Mouse (Mus musculus) cerebellum, postnatal 14 days (tissue): ENCODE results near the gene Cnksr3.

Source experiments
- DNase-seq, 2 experiments: peaks; one replicate each; pipeline ENCODE4 v3.0.0; 2021; ENCODE audit warnings: mixed read lengths in 2 of 2

Cnksr3 gene

DNA sequence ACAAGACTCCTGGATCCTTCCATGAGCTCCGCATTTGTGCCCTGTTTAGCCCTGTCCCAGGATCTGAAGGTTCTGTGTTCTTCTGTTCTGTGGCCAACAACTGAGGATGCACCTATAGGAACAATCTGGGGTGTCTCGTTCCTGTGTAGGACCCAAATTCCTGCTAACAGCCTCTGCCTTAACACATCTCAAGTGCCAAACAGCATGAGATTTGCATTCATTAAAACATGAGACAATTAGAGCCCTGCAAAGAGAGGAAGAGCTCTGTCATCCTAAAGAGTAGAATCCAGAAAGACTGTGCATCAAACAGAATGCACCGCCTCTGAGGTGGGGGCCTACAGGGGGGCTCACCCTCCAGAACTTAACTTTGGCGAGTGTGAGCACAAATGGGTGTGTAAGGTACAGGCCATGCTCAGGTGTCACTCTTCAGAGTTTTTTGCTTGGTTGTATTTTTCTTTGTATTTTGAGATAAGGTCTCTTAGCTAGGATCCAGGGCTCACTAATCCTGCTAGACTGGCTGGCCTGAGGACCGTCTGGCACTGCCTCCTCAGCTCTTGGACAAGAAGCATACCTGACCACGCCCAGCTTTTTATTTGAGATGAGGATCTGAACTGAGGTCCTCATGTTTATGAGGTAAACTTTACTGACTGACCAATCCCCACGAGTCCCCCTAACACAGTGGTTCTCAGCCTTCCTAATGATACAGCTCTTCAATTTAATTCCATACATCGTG is 15.2 kb downstream of the Cnksr3 start:
- peak in 1 of 2 experiments; percentile 20 for DNase-seq

DNA sequence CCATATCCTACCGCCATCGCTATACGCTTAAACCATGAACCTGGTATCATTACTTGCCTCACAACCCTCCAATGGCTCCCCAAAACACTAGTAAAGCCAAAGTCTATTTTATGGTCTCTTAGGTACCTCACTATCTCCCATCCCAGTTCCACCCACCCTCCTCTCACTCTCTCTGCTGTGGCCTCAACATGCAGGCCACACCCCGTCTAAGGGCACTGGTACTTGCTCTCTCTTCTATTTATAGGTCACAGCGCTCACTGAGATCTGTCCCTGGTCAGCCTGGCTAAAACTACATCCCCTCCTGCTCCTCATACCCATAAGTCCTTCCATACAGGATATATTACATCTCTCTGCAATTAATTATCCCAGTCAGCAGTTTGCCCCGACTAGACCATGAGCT is 16.1 kb downstream of the Cnksr3 start:
- DNase-seq, result no peak

DNA sequence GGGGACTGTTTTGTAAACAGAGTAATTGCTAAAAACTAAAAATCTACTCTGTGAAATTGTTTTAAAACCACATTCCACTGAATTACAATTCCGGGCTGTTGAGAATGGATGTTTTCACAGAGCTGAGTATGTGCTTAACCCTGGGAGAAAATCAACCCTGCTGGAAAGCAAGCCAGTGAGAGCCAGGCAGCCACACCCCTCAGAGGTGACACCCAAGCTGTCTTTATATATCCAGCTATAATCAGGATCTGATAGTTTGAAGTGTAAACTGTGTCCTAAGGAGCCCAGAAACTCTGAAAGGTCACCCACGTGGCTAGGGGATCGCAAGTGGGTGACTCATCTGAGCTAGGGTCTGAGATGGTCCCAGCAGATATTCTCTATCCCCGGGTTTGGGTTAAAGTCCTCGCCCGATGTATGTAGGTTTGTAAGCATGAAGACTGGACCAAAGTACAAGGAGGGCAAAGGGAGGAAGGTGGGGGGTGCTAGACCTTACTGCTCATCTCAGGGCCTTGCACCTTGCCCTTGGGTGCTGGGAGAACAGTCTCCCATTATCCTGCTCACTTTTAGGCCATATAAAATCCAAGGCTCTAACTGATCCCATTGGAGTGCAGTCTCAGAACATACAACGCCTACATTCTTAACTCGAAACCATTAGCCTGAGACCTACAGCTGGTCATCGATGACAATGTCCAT is 20.2 kb downstream of the Cnksr3 start:
- no peak for DNase-seq

DNA sequence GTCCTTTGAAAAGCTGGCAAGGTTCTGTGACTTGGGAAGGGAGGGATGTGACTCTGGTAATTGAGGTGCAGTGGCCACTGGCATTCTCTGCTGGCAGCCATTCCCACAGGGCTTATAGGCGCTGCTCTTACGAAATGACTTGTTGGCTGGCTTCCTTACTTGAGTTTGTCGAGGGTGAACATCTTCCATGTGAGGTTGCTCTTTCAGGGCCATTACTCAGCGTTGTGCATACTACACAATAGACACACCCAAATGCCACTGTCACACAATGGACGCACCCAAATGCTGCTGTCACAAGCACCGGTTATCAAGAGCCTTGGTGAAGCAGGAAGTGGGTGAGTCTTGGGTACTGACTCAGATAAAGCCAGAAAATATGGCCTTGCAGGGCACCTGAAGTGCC is 22.8 kb downstream of the Cnksr3 start:
- no peak for DNase-seq

DNA sequence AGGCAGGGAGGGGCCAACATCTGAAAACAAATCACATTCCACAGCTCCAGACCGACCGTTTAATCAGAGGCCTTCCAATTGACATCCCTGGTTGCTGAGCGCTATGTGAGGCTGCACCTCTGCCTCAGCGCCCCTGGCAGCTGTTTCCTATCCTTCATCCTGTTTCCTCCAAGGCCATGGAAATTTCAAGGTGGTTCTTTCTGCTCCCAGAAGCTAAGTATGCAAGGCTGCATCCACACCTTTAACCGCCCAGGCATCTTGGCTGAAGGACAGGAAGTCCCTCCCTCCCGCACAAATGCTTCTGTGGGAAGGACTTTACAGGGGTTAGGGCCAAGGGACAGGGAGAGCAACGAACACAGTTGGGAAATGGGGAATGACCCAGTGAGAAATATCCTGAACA is 24.2 kb downstream of the Cnksr3 start:
- no peak for DNase-seq

DNA sequence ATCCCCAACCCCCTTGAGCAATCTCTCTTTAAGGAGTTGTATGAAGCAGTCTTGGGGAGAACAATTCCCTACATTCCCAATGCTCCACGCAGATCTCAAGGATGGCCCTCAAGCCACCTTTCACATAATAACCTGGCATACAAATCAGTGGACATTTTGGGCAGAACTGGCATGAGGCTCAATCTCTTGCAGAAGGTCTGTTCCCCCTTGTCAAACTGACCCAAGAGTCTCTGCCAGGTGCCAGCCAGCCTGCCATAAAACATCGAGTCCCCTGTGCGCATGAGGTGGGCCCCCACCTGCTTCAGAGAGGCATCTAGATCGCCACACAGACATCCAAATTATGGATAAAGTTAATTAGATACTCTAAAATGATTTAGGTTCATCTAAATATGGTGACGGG is 25.0 kb downstream of the Cnksr3 start:
- DNase-seq, result peak in 1 of 2 experiments; percentile 59

DNA sequence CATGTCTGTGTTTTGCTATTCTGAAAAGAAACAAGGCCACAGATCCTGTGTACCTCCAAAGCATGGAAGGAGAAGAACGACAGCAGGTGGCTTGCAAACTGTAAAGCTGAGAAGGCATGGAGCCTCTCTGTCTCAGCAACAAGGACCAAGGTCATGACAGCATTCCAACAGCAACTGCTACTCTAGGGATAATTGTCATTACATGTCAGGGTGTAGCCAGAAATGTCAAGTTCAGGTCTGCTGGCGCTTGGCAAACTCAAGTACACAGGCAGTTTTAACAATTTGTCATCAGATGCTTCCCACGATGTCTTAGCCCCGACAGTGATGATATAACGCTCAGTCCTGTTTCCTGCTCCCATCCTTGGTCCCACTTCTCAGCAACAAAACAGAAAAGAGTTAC is 26.0 kb downstream of the Cnksr3 start:
- no peak for DNase-seq

DNA sequence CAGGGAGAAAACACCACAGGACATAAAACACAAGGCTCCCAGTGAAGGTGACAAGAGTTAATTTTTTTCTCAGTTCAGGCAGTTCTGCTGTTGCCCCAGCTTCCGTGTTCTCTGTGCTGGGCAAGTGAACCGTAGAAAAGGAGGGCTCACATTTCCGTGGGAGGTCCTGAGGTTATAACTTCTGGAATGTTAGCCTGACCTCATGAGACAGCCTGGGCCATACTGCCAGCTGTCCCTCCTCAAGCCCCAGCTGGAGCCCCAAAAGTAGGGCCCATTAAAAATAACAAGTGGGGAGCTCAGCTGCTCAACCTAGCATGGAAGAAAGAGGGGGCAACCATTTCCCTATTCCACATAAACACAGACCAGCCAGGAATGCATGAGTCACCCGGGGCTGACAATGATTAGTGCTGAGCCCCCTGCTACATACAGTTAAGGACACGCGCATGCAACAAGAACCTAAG is 28.8 kb downstream of the Cnksr3 start:
- DNase-seq, result no peak

DNA sequence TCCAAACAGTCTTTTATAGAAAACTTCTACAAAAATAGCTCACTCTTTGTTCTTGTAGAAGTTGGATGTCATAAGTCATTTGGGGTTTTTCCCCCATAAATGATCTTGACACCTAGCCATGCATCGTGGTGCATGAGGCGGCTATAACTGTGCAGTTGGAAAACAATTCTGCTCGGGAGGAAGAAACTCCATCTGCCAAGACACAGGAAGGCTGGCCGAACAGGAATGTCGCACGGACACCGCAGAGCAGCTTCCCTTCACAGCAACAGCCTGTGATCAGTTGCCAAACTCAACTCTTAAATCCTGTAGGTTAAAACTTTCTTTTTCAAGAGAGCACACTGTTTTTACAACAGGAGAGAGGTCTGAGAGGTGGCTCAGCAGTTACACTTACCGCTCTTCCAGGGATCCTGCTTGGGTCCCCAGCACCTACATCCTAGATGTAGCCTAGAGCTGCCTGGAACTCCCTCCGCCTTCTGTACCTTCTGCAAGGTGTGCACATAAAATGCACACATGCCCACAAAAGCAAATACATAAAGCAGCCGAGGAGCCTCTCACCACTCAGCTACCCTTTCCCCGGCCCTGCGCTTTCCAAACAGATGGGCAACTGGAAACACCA is 29.4 kb downstream of the Cnksr3 start:
- DNase-seq, result peak; percentile 48 to 75

DNA sequence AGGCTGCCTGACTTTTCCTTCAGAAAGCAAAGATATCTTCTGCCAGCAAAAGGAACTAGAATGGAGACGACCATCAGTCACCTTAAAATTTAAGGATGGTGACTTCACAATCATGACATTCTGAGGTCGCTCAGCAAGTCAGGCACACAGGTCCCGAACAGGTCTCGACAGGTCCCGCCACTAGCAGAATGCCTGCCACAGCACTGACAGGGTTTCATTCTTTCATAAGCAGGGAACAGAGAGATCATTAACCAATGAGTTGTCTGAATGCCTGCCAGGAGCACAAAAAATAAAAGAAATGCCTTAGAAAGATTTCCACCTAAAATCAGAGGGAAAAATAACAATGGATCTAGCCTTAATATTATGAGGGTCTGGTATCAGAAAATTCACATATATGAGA is 31.7 kb downstream of the Cnksr3 start:
- DNase-seq, result no peak

DNA sequence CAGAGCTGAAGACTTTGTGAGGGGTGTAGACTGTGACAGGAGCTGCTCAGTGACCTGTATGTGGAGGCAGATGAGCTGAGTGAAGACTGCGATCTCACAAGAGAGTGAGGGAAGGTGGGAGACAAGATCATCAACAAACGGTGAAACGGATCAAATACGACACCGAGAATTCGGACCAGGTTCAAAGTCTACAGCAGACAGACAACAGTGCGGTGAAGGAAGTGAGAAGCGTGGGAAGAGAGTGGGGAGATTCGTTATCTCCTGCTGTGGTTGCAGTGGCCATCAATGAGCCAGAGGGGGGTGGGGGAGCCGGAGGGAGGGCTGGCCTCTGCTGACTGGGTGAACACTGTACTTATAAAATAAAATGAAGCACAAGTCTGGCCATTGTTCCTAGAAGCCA is 33.5 kb downstream of the Cnksr3 start:
- no peak for DNase-seq

DNA sequence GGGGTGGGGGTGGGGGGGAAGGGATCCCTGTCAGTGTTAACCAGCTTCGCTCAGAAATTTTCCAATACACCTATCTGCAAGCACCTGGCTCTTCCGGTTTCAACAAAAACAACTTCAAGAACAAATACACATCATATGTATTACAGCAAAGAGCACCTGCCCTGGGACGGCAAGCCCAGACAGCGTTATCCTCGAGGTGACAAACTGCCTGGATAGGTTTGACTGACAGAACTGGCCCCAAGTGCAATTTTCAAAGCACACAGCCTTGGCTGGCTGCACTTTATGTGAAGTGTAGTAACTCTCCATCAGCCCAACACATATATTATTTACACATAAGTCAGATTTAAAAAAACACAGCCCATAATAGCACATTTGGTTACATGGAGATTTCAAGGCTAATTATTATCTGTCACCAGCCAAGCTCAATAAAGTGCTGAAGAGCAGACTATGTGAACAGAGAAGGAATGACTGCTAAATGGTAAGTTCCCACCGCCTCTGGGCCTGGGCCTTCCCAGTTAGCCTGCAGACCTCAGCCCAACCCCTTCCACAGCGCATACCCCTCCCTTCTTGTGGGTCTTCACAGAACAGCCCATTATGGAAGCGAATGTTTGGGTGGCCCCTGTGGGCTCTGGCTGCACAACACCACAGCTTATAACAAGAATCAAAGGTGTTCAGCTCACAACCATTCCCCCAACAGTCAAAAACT is 35.7 kb downstream of the Cnksr3 start:
- DNase-seq, result no peak

DNA sequence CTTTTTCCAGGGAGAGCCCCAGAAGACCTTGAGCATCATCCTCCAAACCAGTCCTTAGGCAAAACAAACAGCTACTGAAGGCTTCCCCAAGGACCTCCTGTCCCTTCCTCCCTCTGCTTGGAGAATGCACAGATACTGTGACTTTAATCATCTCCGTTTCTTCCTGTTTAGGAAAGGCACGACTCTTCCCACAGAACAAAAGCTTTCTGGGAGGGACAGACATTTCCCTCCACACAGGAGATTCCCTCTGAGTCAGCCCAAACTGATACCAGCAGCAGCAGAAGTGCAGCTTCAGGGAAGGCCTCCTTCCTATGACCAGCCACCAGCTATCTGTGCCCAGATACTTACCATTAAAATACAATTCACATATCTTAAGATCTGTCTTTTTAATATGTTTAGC is 37.6 kb downstream of the Cnksr3 start:
- DNase-seq, result no peak

DNA sequence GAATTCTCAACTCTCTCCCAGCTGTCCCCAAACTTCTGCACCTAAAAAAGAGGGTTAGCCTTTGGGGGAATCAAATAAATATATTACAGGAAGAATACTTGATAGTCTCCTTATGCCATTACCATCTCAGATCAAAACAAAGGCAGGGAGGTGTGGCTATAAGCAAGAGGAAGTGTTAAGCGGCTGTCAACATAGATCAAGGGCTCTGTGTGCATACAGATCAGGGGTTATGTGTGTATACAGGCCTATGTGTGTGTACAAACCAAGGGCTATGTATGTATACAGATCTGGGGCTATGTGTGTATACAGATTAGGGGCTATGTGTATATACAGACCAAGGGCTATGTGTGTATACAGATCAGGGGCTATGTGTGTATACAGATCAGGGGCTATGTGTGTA is 38.9 kb downstream of the Cnksr3 start:
- no peak for DNase-seq

DNA sequence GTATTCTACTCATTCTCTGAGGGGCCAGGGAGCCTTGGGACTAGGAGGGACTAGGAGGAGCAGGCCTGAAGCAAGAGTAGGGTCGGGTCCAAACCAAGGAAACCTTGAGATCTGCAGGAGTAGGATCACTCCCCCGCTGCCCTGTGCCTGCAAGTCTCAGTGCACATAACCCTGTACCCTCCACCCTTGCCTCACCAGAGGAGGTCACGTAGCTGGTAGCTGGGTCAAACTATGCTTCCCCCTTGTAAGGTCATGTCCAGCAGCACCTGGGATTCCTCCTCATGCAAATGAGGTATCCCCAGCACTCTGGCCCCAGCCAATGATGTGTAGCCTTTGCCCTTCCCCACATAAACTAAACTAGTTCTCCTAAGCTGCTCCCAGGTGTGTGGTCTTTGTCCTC is 41.6 kb downstream of the Cnksr3 start:
- DNase-seq, result no peak

DNA sequence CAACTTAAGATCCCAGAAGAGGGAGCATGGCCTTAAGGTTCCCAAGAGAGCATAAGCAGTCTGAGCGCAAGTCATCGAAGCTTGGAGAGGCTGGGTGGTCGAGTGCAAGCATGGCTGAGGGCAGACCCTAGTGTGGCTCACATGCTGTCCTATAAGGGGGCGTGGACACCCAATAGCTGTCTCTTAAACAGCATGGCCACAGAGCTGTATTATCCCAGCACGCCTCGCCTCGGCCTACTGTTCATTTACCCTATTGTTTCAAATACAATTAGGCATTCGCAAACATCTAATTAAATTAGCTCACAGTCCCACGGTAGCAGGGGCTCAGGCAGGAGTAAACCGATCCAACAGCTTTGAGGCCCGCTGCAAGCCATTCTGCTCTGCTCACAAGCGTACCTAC is 49.0 kb downstream of the Cnksr3 start:
- no peak for DNase-seq

DNA sequence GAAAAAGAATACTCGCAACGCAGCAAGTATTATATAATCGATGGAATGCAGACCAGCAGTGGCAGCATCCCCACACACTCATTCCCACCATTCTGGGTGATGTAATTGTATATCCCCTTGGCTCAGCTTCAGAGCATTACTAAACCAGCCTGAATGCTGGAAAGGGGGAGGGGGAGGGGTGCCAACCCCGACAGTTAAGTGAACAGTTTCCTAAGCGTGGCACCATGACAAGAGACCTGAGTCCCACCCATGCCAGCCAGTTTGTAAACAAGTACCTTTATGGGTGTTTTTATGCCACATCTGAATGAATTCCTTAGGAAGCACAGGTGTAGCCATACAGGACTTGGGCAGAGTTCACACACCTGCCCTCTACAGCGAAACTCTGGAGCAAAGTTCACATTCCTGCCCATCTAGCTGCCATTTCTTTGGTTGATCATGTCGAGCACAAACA is 53.0 kb downstream of the Cnksr3 start:
- DNase-seq, result peak in 1 of 2 experiments; percentile 50

DNA sequence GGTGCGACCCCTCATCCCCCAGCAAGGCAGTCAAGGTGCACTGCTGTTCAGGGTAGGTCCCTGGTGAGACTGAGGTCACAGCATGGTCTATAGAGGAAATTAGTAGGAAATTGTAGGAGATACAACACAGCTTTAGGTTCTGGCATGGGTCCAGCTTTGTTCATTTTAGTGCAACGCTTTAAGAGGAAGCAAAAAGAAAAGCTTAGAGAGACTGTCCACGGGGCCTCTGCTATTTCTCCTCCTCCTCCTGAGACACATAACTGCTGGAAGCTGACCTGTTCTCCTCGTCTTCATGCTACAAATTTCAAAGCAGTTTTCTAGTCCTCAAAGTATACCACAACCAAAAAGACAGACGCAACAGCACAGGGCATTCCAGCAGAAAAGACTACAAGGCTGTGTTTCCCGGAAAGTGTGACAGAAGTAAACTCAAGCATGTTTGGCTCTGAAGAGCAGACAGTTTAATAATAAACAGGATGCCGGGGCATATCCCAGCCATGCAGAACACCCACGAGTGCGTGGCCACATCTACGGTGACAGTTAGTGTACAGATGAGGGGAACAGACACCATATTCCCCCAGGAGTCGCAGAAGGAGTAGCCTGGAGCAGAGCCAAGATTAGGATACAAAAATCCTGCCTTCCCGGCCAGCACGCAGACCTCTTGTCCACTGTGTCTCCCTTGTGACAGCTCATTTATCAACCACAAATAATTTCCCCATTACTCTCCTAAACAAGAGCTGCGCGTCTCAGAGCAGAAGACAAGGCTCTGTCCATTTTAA is 53.6 kb downstream of the Cnksr3 start:
- DNase-seq, result peak; percentile 50 to 59

DNA sequence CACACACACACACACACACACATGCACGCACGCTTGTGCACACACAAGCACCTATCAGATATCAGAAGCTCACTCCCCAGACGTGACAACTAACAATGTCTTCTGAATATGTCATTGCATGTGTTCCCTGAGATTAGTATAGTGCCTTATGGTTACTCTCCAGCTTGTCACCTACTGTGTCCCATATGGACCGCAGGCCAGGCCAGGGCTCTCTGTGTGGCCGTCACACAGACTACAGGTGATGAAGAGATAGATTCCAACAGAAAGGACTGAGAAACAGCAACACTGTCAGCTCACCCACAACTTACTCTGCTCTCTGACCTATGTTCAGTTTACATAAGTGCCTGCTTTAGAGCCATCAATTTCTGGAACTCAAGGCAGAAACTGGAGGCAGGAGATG is 57.2 kb downstream of the Cnksr3 start:
- peak in 1 of 2 experiments; percentile 45 for DNase-seq

DNA sequence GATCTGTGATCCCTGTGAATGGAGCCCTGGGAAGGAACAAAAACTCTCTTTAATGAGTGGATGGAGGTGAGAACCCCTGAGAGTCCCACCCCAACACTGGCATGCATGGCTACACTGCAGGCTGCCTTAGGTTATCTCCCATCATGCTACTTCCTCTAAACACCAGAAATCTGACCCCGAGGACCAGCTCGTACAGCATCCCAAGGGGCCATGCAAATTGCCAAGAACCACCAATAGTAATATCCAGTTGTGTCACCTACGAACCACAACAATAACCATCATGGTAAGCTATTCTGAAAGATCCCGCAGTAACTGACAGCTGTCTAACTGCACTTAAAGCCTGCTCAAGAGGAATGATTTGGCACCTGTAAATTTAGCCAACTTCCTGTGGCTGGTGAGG is 59.1 kb downstream of the Cnksr3 start:
- DNase-seq, result no peak

DNA sequence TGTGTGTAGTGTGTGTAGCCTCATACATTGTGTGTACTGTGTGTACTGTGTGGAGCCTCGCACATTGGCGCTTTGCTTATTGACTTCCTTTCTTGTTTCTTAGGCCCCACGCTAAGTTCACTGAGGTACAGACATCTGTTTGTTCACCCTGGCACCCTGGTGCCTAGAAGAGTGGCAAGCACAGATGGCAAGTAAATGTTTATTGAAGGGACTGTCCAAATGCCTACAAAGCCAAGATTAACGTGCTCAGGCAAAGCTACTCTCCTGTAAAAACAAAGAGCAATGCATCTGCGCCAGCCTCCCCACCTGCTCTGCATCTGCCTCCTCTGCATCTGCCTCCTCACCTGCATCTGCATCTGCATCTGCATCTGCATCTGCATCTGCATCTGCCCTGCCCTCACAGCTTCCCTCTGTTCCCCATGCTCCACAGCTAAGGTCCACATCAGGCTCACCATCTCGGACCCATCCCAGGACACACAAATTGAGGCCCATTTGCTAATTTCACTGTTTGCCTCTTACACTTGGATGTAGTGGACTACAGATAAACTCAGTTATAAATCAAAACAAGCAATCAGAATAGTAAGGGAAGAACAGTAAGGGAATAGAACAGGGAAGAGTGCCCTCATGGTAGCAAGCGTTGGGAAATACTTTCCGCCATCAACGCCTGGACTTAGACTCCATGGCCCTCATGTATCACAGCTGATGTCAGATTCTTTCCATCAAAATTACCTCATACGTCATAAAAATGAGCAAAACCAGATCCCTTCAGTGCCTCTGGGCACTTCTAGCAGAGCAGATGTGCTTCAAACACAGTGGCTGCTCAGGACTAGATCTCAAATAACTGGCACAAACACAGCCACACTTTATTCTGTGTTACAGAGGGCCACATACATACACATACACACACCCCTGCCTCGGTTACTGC is 62.1 kb downstream of the Cnksr3 start:
- peak in 1 of 2 experiments; percentile 48 for DNase-seq
